Mouse (Mus musculus) fat pad, adult 2 months (tissue): ENCODE results near the gene Mindy3.

Experiments used
- DNase-seq: peaks from one replicate; pipeline ENCODE4 v3.0.0-alpha.2; 2011; ENCODE audit warnings: low read depth, low spot score; ENCODE audit errors: extremely low read depth

The Mindy3 gene

DNA sequence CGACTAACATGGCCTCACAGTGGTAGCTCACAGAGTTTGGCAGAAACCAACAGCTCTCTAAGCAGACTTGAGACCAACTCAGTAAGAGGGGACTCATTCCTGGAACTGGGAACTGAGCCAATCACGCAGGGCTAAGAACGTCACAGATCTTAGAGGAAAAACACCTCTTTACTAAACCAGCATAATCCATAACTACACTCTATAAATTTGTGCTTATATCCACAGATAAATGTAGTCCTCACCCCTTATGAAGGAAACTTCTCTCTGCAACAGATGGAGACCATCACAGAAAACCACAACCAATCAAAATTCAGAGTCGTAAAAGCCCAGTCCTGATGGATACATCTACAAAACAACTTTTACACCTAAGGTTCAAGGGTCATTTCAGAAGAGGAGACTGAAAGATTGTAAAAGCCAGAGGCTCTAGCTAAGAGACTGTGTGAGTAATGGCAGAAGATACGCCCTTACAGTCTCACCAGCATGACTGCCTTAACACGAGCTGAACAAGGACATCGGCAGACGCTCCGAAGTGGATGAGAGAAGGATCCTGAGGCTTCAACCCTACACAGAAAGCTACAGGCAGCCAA, 114.1 kb downstream of the Mindy3 start:
- DNase-seq = no peak

DNA sequence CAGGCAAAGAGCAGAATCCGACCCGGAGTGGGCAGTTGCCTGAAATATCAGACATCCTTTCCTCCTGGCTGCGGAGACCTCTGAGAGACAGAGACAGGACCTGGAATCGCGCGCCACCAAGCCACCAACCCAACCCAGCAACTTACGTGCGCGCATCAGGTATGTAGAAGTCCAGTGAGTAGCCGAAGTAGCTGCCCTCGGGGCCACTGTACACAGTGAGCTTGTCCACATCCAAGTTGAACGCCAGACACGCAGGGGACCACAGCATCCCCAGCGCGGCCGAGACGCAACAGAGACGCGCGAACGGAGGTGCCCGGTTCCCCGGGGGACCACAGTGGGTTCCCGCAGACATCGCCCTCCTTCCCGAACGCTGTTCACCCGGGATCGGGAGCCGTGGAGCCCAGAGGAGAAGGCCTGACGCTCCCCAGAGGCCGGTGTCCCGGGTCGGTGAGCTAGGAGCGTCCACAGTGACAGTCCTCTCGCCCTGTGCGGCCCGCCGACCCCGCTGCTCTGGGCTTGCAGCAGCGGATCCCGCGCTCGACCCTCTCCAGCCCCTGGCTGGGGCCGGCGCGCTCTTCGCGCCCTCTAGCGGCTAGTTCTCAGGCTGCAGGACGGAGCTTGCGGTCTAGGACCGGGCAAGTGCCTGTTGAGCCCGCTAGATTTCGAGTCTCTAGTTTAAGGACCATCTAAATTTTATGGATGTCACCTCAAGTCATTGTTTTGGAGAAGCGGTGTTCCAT, 117.7 kb downstream of the Mindy3 start, which contains the start of gene Itga8:
TSS of gene Itga8 (minus strand) at position 492 of the 740 bp plus-strand sequence.
- DNase-seq = no peak

DNA sequence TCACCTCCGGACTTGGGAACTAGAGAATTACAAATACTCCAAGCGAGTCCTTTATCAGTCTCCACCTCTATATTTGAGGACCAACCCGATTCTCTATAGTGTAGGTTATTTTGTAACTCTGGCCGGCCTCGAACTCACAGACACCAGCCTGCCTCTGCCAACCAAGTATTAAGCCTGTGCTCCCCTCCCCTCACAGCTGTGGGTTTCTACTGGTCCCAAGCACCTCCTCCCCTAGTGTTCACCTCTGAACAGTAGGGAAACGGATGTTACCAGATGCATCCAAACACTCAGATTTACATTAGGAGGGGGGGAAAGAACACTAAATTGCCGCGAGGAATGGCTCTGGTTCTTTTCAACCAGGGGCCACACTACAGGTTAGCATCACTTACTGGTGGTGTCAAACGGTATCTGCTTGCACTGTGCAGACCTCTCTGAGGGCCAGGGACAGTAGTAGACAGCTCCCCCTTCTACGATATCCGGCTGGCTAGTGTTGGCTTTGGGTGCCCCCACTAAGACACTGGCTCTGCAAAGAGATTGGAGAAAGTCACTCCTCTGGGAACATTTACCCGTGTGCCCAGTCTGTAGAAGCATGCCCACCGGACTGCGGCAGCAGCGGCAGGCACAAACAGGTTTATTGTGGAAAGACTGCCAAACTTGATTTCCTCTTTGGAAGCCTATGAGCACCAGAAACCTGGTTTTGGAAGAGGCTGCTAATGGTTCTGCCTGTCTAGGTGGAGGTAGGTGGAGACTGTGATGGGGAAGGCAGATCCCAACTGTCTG, 118.6 kb downstream of the Mindy3 start:
- no peak for DNase-seq

DNA sequence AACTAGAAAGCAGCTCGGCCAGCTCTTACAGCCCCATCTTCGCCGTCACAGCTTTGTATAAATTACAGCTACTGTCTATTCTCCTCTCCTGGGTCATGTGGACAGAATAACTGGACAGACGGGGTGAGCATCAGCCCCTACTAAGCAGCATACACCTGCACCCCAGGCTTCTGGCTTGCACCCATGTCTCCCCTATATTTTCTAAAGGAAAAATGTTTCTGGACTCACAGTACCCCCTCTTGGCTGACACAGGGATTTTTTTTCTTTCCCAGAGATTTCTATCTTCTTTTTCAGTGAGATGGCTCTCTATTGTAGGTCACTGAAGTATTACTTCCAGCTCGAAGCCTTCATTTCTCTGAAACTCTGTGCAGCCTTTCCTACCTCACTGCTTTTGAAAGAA, 122.0 kb downstream of the Mindy3 start:
- DNase-seq = no peak
